Mouse (Mus musculus) limb, embryonic 10.5 days (tissue): Measurements from ENCODE around the gene Zbbx. TPM values are rescaled to one million over a fixed set of nuclear protein-coding genes. Genes with fewer than 3 reads are reported as not detected.
A peak's percentile ranks its signal among the peaks of the same experiment; 100 is the strongest.

Experiments used
- DNase-seq: peaks from one replicate; pipeline ENCODE4 v3.0.0-alpha.2; 2017; ENCODE audit warnings: low spot score
- H3K27ac ChIP-seq: fragments of 300-500 bp; sonication (generic); 2 replicates; pipeline ENCODE4 v1.5.1; 2016; ENCODE audit warnings: mild to moderate bottlenecking
- H3K27me3 ChIP-seq: fragments of 300-500 bp; sonication (generic); 2 replicates; pipeline ENCODE4 v1.6.1; 2016; ENCODE audit warnings: low read depth, mild to moderate bottlenecking; ENCODE audit not compliant: poor library complexity, severe bottlenecking
- H3K36me3 ChIP-seq: fragments of 300-500 bp; sonication (generic); 2 replicates; pipeline ENCODE4 v1.6.1; 2016; ENCODE audit warnings: mild to moderate bottlenecking, moderate library complexity
- H3K4me1 ChIP-seq: fragments of 300-500 bp; sonication (generic); 2 replicates; pipeline ENCODE4 v1.6.1; 2016
- H3K4me3 ChIP-seq: fragments of 300-500 bp; sonication (generic); 2 replicates; pipeline ENCODE4 v1.5.1; 2016; ENCODE audit warnings: mild to moderate bottlenecking, moderate library complexity
- H3K9me3 ChIP-seq: fragments of 300-500 bp; sonication (generic); replicated peaks from 2 replicates; pipeline ENCODE4 v1.6.1; 2016; ENCODE audit warnings: mild to moderate bottlenecking
- WGBS: fragments of 180-500 bp; shearing (Covaris S2); methylation state at CpG from one replicate; pipeline ENCODE4 v1.1.7; 2016; 5-methylcytosine and 5-hydroxymethylcytosine counted together
- polyA plus RNA-seq: library from polyadenylated mRNA; unstranded; fragments of >200 nt; fragmentation: Nextera tagmentation; extraction: Ambion mirVana; gene quantifications from 2 replicates; pipeline ENCODE4 v1.2.1, GENCODE M21; 2016

Zbbx gene
- polyA plus RNA-seq: not detected in 2 replicates

GRCm38 (mm10) chr3:75164838-75165496 is at the start of gene Zbbx:
Gene Zbbx, minus strand, starts transcription at chr3:75165034.
- no peaks in the 10 kb centered on the region for H3K9me3 ChIP-seq
- H3K4me3 ChIP-seq: peak within 1 kb of the TSS; percentile 31
- no peaks in the 10 kb centered on the region for H3K36me3 ChIP-seq
- no peak within 1 kb of the TSS for H3K27ac ChIP-seq
- 19% methylated on average over 20 of the region's 20 CpGs for WGBS
- no peaks in the 10 kb centered on the region for H3K27me3 ChIP-seq
- H3K4me1 ChIP-seq: peaks cover 4% of the 10 kb centered on the region
- peak; percentile 72 for DNase-seq

- Histone ChIP-seq H3K27ac (no peak overlapping the region), H3K4me3 (no peak overlapping the region), H3K36me3 (no peaks in the 10 kb centered on the region), H3K27me3 (no peaks in the 10 kb centered on the region), H3K4me1 (no peaks in the 10 kb centered on the region), H3K9me3 (no peaks in the 10 kb centered on the region)
- 38% methylated on average over 12 of the region's 12 CpGs for WGBS
- DNase-seq: peak; percentile 62
Measured at GRCm38 (mm10) chr3:75202808-75203503, 38.1 kb upstream of the Zbbx start.

- no peak for DNase-seq
- Histone ChIP-seq H3K9me3 (no peaks in the 10 kb centered on the region), H3K4me1 (no peaks in the 10 kb centered on the region), H3K27me3 (no peaks in the 10 kb centered on the region), H3K36me3 (no peaks in the 10 kb centered on the region), H3K27ac (no peak overlapping the region), H3K4me3 (no peak overlapping the region)
- WGBS: 82% methylated on average over 1 of the region's 1 CpGs
Measured at GRCm38 (mm10) chr3:75182606-75183005, 17.8 kb upstream of the Zbbx start.

GRCm38 (mm10) chr3:75141876-75142275 is 23.0 kb downstream of the Zbbx start:
- 79% methylated on average over 3 of the region's 3 CpGs for WGBS
- no peak for DNase-seq
- no peak overlapping the region for H3K27ac ChIP-seq
- H3K27me3 ChIP-seq: no peaks in the 10 kb centered on the region
- H3K9me3 ChIP-seq: no peaks in the 10 kb centered on the region
- H3K4me3 ChIP-seq: no peak overlapping the region
- no peaks in the 10 kb centered on the region for H3K36me3 ChIP-seq
- H3K4me1 ChIP-seq: no peaks in the 10 kb centered on the region

GRCm38 (mm10) chr3:75104867-75105266 is 60.0 kb downstream of the Zbbx start:
- H3K4me1 ChIP-seq: no peaks in the 10 kb centered on the region
- no peak for DNase-seq
- H3K27me3 ChIP-seq: no peaks in the 10 kb centered on the region
- no peak overlapping the region for H3K27ac ChIP-seq
- no peaks in the 10 kb centered on the region for H3K9me3 ChIP-seq
- no peaks in the 10 kb centered on the region for H3K36me3 ChIP-seq
- H3K4me3 ChIP-seq: no peak overlapping the region

- H3K4me3 ChIP-seq: no peak overlapping the region
- no peaks in the 10 kb centered on the region for H3K4me1 ChIP-seq
- H3K9me3 ChIP-seq: no peaks in the 10 kb centered on the region
- WGBS: 77% methylated on average over 1 of the region's 1 CpGs
- H3K27ac ChIP-seq: no peak overlapping the region
- no peak for DNase-seq
- H3K36me3 ChIP-seq: no peaks in the 10 kb centered on the region
- no peaks in the 10 kb centered on the region for H3K27me3 ChIP-seq
Measured at GRCm38 (mm10) chr3:75085762-75086161, 79.1 kb downstream of the Zbbx start.

GRCm38 (mm10) chr3:75078906-75079305 is 85.9 kb downstream of the Zbbx start:
- DNase-seq: no peak
- no peaks in the 10 kb centered on the region for H3K27me3 ChIP-seq
- no peak overlapping the region for H3K4me3 ChIP-seq
- no peaks in the 10 kb centered on the region for H3K36me3 ChIP-seq
- H3K4me1 ChIP-seq: no peaks in the 10 kb centered on the region
- no peak overlapping the region for H3K27ac ChIP-seq
- WGBS: 79% methylated on average over 1 of the region's 1 CpGs
- H3K9me3 ChIP-seq: no peaks in the 10 kb centered on the region

GRCm38 (mm10) chr3:75009701-75010100 is 155.1 kb downstream of the Zbbx start:
- no peak overlapping the region for H3K27ac ChIP-seq
- no peaks in the 10 kb centered on the region for H3K4me1 ChIP-seq
- H3K27me3 ChIP-seq: no peaks in the 10 kb centered on the region
- no peak overlapping the region for H3K4me3 ChIP-seq
- no peaks in the 10 kb centered on the region for H3K9me3 ChIP-seq
- WGBS: 96% methylated on average over 1 of the region's 1 CpGs
- DNase-seq: no peak
- H3K36me3 ChIP-seq: no peaks in the 10 kb centered on the region

Other genes starting within 250 kb of the Zbbx start
- gene Serpini2, start 105.0 kb upstream of the Zbbx start, polyA plus RNA-seq: not detected in 2 replicates